Mouse (Mus musculus) spleen, postnatal 10 days (tissue): ENCODE measurements around the gene D5Ertd579e.

Experiments
- DNase-seq, 2 experiments: peaks; one replicate each; pipeline ENCODE4 v3.0.0; 2021 to 2022; ENCODE audit warnings: low spot score in 2 of 2

D5Ertd579e gene

GRCm38 (mm10) chr5:36720710-36721375, 25.0 kb upstream of the D5Ertd579e start:
- peak in 1 of 2 experiments; percentile 80 for DNase-seq

GRCm38 (mm10) chr5:36720219-36720618, 24.4 kb upstream of the D5Ertd579e start:
- DNase-seq = no peak

GRCm38 (mm10) chr5:36719601-36720000, 23.8 kb upstream of the D5Ertd579e start:
- peak in 1 of 2 experiments; percentile 20 for DNase-seq

- DNase-seq = no peak
These were observed 23.3 kb upstream of the D5Ertd579e start for GRCm38 (mm10) chr5:36719135-36719534.

GRCm38 (mm10) chr5:36717889-36718288, 22.1 kb upstream of the D5Ertd579e start:
- DNase-seq = no peak

- DNase-seq = no peak
These were observed 21.0 kb upstream of the D5Ertd579e start for GRCm38 (mm10) chr5:36716816-36717215.

DNA sequence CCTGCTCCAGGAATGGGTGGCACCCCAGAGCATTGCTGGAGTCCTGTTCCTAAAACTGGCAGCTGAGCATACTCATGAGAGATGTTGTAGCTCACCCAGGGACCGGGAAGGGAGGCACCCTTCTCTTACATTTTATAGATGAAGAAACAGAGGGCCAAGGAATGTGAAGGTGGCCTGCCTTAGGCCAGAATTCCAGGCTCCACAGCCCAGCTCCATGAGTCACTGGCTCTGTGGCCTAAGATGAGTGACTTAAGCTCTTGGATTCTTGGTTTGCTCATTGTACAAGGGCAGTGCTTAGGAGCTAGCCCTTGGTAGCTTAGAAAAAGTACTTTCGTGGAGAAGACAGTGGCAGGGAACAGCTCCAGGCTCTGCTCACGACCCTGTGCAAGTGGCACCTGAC, 19.0 kb upstream of the D5Ertd579e start:
- DNase-seq = no peak

DNA sequence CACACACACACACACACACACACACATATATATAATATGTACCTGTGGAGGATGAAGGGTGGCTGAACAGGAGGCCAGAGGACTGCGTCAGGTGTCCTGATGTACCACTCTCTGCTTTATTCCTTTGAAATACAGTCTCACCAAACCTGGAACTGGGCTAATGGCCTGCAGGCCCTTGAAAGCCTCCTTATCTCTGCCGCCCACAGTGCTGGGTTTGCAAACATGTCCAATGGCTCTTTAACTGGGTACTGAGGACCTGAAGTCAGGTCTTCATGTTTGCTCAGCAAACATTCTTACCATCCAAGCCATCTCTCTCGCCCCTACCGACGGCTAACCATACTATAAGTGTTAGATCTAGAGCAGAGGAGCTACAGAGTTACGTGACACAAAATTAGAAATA, 17.9 kb upstream of the D5Ertd579e start:
- DNase-seq = peak in 1 of 2 experiments; percentile 33

GRCm38 (mm10) chr5:36712553-36713534, 17.0 kb upstream of the D5Ertd579e start:
- peak; percentile 88 to 93 for DNase-seq

DNA sequence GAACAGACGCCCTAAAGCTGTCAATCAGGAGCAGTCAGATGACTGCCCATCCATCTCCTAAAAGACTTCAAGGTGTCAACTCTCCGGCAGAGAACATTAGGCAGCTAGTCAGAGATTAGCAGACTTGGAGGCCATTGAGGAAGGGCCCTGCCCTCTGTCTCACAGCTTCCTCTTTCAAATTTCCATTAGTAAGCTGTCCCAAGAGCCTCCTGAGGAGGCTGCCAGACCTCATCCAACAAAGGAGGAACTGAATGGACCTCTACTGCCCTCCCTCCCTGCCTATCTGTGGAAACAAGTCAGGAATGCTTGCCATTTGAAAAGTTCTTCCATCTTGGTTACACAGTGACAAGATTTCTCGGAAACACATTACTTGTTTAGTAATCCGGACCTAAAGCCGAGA, 16.0 kb upstream of the D5Ertd579e start:
- DNase-seq = no peak

- no peak for DNase-seq
These were observed 10.0 kb upstream of the D5Ertd579e start for GRCm38 (mm10) chr5:36705792-36706191.

GRCm38 (mm10) chr5:36705390-36705789, 9.6 kb upstream of the D5Ertd579e start:
- DNase-seq = no peak

DNA sequence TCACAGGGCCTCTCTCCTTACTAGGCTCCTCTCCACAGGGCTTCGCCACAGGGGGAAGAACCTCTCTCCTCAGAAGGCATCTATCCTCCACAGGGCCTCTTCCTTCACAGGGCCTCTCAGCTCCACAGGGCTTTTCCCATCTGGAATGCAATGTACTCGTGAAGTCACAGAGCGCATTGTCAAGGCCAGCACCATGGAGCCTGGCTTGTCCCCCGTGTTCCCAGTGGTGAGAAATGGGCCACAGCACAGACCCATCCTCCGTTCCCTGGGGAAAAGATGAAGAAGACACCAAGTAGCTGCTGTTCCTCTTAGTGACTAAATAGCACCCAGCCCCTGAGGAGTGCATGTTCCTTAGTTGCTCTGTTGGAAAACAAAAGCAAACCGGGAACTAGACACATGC, 8.9 kb upstream of the D5Ertd579e start:
- DNase-seq = no peak

DNA sequence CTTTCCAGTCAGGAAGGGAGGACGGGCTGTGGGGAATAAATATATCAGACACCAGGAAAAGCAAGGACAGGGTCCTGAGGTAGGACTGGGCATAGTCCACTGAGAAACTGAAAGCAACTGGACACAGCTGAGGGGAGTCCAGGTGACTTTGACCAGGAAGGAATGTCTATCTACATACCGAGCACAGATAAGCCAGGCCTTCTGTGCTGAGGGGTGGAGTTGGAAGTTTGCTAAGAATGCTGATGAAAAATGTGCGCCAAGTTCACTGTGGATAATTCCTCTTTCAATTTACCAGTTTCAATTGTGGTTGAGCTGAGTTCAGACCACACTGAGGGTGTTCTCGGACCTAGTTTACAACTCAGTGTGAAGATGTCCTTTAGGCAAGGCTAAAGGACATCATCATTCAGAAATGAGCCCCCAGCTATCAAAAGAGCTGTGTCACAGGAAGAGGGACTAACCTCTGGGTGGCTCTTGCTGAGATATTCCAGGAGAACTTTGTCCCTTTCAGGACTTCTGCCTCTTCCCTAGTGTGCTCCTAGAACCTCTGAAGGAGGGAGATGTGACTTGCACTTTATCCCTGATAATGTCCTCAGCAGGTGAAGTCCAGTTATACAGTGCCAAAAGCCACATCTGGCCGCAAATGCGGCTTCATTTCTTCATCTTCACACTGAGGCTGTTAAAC, 5.3 kb upstream of the D5Ertd579e start:
- DNase-seq = no peak

GRCm38 (mm10) chr5:36698689-36699088, 2.9 kb upstream of the D5Ertd579e start:
- no peak for DNase-seq

DNA sequence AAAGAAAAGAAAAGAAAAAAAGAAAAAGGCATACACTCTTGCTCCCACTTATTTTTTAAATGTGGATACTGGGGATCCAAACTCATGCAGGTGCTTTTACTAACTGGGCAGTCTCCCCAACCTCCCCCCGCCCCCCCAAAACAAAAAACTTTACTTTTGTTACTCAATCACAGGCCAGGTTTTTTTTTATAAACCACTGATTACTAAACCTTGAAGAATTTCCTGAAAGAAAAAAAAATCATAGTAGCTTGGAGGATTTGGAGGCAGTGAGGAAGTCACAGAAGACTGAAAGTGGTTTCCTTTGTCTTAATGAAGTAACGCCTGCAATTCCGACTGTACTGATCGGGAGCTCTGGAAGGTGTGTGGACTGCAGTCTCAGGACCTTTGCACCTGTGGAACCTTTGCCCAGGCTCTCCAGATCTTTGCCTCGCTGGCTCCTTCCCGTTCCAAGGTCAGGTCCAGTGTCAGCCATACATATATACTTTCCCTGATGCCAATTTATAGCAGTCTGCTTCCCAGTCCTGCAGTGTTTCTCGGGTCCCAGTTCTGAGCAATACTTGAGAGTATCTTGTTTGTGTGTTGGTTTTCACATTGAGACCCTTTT, 2.3 kb upstream of the D5Ertd579e start:
- no peak for DNase-seq

DNA sequence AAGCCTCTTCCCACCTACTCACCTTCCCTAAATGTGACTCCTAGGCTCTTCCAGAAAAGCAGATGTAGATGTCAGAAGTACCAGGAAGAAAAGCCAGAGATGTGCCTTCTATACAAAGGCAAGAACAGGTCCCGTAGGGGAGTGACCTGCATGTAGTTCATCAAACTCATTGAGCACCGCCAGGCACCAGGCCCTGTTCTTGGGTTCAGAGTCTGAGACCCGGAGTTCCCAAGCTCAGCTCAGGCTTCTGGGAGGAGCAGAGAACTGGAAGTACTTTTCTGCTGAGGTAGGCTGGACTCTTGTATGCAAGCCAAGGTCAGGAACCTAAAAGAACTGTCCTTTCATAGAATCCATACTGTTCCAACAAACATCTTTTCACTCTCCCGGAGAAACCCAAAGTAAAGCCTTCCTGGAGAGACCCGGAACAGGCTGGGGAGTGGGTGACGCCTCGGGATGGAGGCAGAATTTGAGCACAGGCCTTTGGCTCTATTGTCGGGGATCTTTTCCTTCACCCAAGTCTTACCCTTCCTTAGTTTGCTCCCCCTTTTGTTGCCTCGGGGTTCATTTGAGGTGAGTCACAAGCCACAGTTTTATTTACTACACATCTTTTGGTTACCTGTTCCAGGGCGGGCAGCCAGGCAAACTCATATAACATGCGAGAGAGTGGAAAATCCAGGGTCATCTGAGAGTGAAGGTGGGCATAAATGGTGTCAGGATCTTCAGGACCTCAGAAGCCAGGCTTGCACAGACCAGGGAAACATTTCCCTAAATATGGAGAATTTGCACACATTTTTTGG, 878 bp upstream of the D5Ertd579e start:
- no peak for DNase-seq

- DNase-seq = no peak
These were observed 819 bp downstream of the D5Ertd579e start for GRCm38 (mm10) chr5:36695005-36695404.

- no peak for DNase-seq
These were observed 2.2 kb downstream of the D5Ertd579e start for GRCm38 (mm10) chr5:36693651-36694050.

- DNase-seq = no peak
These were observed 4.4 kb downstream of the D5Ertd579e start for GRCm38 (mm10) chr5:36691423-36691822.

- no peak for DNase-seq
These were observed 10.7 kb downstream of the D5Ertd579e start for GRCm38 (mm10) chr5:36685170-36685569.
